Mouse (Mus musculus) central nervous system, embryonic 11.5 days (tissue): Measurements from ENCODE around the gene Csn1s1. TPM values are rescaled to one million over a fixed set of nuclear protein-coding genes. Genes with fewer than 3 reads are reported as not detected.

ENCODE experiments used
- polyA plus RNA-seq: library from polyadenylated mRNA; depleted of rRNA; stranded (reverse); fragments of >200 nt; gene quantifications from 2 replicates; pipeline ENCODE4 v1.2.3, GENCODE M21; 2012; rRNA removed

Gene Csn1s1
- not detected in 2 replicates for polyA plus RNA-seq

GRCm38 (mm10) chr5:87665908-87666307 lies at the start of gene Csn1s1:
Gene Csn1s1 (plus strand): TSS chr5:87666208.

DNA sequence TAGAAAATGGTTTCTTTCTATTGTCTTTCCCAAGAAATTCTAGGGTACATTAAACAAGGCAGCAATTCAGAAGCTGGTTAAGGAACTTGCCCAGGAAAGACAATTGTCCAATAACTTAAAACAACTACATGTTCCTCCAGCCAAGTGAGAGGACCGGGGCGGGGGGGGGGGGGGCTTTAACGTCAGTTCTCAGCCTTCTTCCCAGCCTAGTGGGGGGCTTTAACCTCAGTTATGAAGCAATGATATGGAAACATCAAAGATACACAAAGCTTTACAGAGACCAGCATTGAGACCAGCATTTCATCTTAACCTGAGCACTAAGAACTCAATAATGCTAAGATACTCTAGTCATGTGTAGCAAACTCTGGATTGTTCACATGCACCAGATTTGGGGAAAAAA lies 33.5 kb downstream of the Csn1s1 start, which contains the start of gene Csn2:
Csn2 (minus strand) TSS at position 101 of the 400 bp plus-strand sequence.

Other genes starting within 250 kb of the Csn1s1 start
- gene Ugt2b38, start 242.0 kb upstream of the Csn1s1 start, polyA plus RNA-seq: not detected in 2 replicates
- 0.01 TPM in 1 of 2 replicates, not detected in the other for gene Ugt2a2, start 183.9 kb upstream of the Csn1s1 start, polyA plus RNA-seq
- not detected in 2 replicates for gene Gm43638, start 179.4 kb upstream of the Csn1s1 start, polyA plus RNA-seq
- 0.06 TPM in 1 of 2 replicates, not detected in the other for gene Ugt2a1, start 175.3 kb upstream of the Csn1s1 start, polyA plus RNA-seq
- gene Sult1b1, start 128.0 kb upstream of the Csn1s1 start, polyA plus RNA-seq: 0.02 TPM in 1 of 2 replicates, not detected in the other
- 0.02 and 0.06 TPM in 2 replicates for gene Sult1d1, start 97.2 kb upstream of the Csn1s1 start, polyA plus RNA-seq
- gene Sult1e1, start 74.6 kb upstream of the Csn1s1 start, polyA plus RNA-seq: 0.12 and 0.25 TPM in 2 replicates
- gene Csn2, start 33.4 kb downstream of the Csn1s1 start, polyA plus RNA-seq: not detected in 2 replicates
- not detected in 2 replicates for gene Csn1s2a, start 108.4 kb downstream of the Csn1s1 start, polyA plus RNA-seq
- gene Csn1s2b, start 141.9 kb downstream of the Csn1s1 start, polyA plus RNA-seq: not detected in 2 replicates
- not detected in 2 replicates for gene Prr27, start 159.5 kb downstream of the Csn1s1 start, polyA plus RNA-seq
- not detected in 2 replicates for gene Odam, start 218.8 kb downstream of the Csn1s1 start, polyA plus RNA-seq